Mouse (Mus musculus): Measurements from ENCODE around the gene Atg4d.

- TF ChIP-seq ZNF384 (IDR thresholded peaks at IDR 0.05; ENCODE audit: low read depth, low read length), result no peak
- TF ChIP-seq ZC3H11A (IDR thresholded peaks at IDR 0.05; ENCODE audit: borderline replicate concordance, low read depth, low read length), result no peak
- no peak for TF ChIP-seq HCFC1 (IDR thresholded peaks at IDR 0.05; ENCODE audit: borderline replicate concordance, insufficient read depth, low read length)
- no peak for TF ChIP-seq CHD2 (IDR thresholded peaks at IDR 0.05; ENCODE audit: low read depth, low read length)
- no peak for TF ChIP-seq MAFK (IDR thresholded peaks at IDR 0.05; ENCODE audit: insufficient read depth, low read depth, low read length)
These were observed 24.2 kb downstream of the Atg4d start for GRCm38 (mm10) chr9:21289337-21289671.

All from ES-E14 (cell line).